Mouse (Mus musculus): ENCODE data around the gene Gpr26. TPM values are rescaled to one million over a fixed set of nuclear protein-coding genes. Genes with fewer than 3 reads are reported as not detected.

The Gpr26 gene
- polyA plus RNA-seq, 1 experiment = not detected

- Histone ChIP-seq H3K4me3 (ENCODE audit: insufficient read depth, low read length) (no peak overlapping the region), H3K27ac (ENCODE audit: insufficient read depth, low read length) (no peak overlapping the region), H3K4me1 (ENCODE audit: control insufficient read depth, insufficient read depth, low read length) (no peaks in the 10 kb centered on the region)
- TF ChIP-seq CTCF (IDR thresholded peaks at IDR 0.05; ENCODE audit: borderline replicate concordance, insufficient read depth, low read length) (no peak), POLR2A (IDR thresholded peaks at IDR 0.05; ENCODE audit: low read depth, low read length) (no peak)
These were observed 4.0 kb downstream of the Gpr26 start for GRCm38 (mm10) chr7:131970255-131970654.

GRCm38 (mm10) chr7:131975867-131976266 lies 9.6 kb downstream of the Gpr26 start:
- no peak for TF ChIP-seq POLR2A (IDR thresholded peaks at IDR 0.05; ENCODE audit: low read depth, low read length)
- TF ChIP-seq CTCF (IDR thresholded peaks at IDR 0.05; ENCODE audit: borderline replicate concordance, insufficient read depth, low read length) = no peak
- H3K27ac ChIP-seq (ENCODE audit: insufficient read depth, low read length) = no peak overlapping the region
- H3K4me3 ChIP-seq (ENCODE audit: insufficient read depth, low read length) = no peak overlapping the region
- H3K4me1 ChIP-seq (ENCODE audit: control insufficient read depth, insufficient read depth, low read length) = no peaks in the 10 kb centered on the region

GRCm38 (mm10) chr7:131978609-131979008 lies 12.3 kb downstream of the Gpr26 start:
- TF ChIP-seq CTCF (IDR thresholded peaks at IDR 0.05; ENCODE audit: borderline replicate concordance, insufficient read depth, low read length) (no peak), POLR2A (IDR thresholded peaks at IDR 0.05; ENCODE audit: low read depth, low read length) (no peak)

GRCm38 (mm10) chr7:131989056-131989455 lies 22.8 kb downstream of the Gpr26 start:
- Histone ChIP-seq H3K4me3 (ENCODE audit: insufficient read depth, low read length) (no peak overlapping the region), H3K27ac (ENCODE audit: insufficient read depth, low read length) (no peak overlapping the region), H3K4me1 (ENCODE audit: control insufficient read depth, insufficient read depth, low read length) (no peaks in the 10 kb centered on the region)
- TF ChIP-seq CTCF (IDR thresholded peaks at IDR 0.05; ENCODE audit: borderline replicate concordance, insufficient read depth, low read length) (no peak), POLR2A (IDR thresholded peaks at IDR 0.05; ENCODE audit: low read depth, low read length) (no peak)

More at GRCm38 (mm10) chr7:131978609-131979008, 12.3 kb downstream of the Gpr26 start:
- Histone ChIP-seq H3K4me1 (ENCODE audit: control insufficient read depth, insufficient read depth, low read length) (no peaks in the 10 kb centered on the region), H3K4me3 (ENCODE audit: insufficient read depth, low read length) (no peak overlapping the region), H3K27ac (ENCODE audit: insufficient read depth, low read length) (no peak overlapping the region)

GRCm38 (mm10) chr7:131992226-131992625 lies 26.0 kb downstream of the Gpr26 start:
- no peak for TF ChIP-seq CTCF (IDR thresholded peaks at IDR 0.05; ENCODE audit: borderline replicate concordance, insufficient read depth, low read length)
- no peak for TF ChIP-seq POLR2A (IDR thresholded peaks at IDR 0.05; ENCODE audit: low read depth, low read length)
- Histone ChIP-seq H3K27ac (ENCODE audit: insufficient read depth, low read length) (no peak overlapping the region), H3K4me3 (ENCODE audit: insufficient read depth, low read length) (no peak overlapping the region), H3K4me1 (ENCODE audit: control insufficient read depth, insufficient read depth, low read length) (no peaks in the 10 kb centered on the region)

- Histone ChIP-seq H3K4me1 (ENCODE audit: control insufficient read depth, insufficient read depth, low read length) (no peaks in the 10 kb centered on the region), H3K27ac (ENCODE audit: insufficient read depth, low read length) (no peak overlapping the region), H3K4me3 (ENCODE audit: insufficient read depth, low read length) (no peak overlapping the region)
- TF ChIP-seq POLR2A (IDR thresholded peaks at IDR 0.05; ENCODE audit: low read depth, low read length) (no peak), CTCF (IDR thresholded peaks at IDR 0.05; ENCODE audit: borderline replicate concordance, insufficient read depth, low read length) (no peak)
These were observed 26.6 kb downstream of the Gpr26 start for GRCm38 (mm10) chr7:131992873-131993272.

GRCm38 (mm10) chr7:132005996-132006696 lies 39.9 kb downstream of the Gpr26 start:
- H3K4me1 ChIP-seq (ENCODE audit: control insufficient read depth, insufficient read depth, low read length) = no peaks in the 10 kb centered on the region
- no peak for TF ChIP-seq CTCF (IDR thresholded peaks at IDR 0.05; ENCODE audit: borderline replicate concordance, insufficient read depth, low read length)
- TF ChIP-seq POLR2A (IDR thresholded peaks at IDR 0.05; ENCODE audit: low read depth, low read length) = no peak
- H3K27ac ChIP-seq (ENCODE audit: insufficient read depth, low read length) = no peak overlapping the region
- H3K4me3 ChIP-seq (ENCODE audit: insufficient read depth, low read length) = no peak overlapping the region

- TF ChIP-seq POLR2A (IDR thresholded peaks at IDR 0.05; ENCODE audit: low read depth, low read length) (no peak), CTCF (IDR thresholded peaks at IDR 0.05; ENCODE audit: borderline replicate concordance, insufficient read depth, low read length) (no peak)
- no peaks in the 10 kb centered on the region for H3K4me1 ChIP-seq (ENCODE audit: control insufficient read depth, insufficient read depth, low read length)
- no peak overlapping the region for H3K27ac ChIP-seq (ENCODE audit: insufficient read depth, low read length)
- no peak overlapping the region for H3K4me3 ChIP-seq (ENCODE audit: insufficient read depth, low read length)
These were observed 42.7 kb downstream of the Gpr26 start for GRCm38 (mm10) chr7:132009002-132009401.

- no peaks in the 10 kb centered on the region for H3K4me1 ChIP-seq (ENCODE audit: control insufficient read depth, insufficient read depth, low read length)
- H3K27ac ChIP-seq (ENCODE audit: insufficient read depth, low read length) = no peak overlapping the region
- TF ChIP-seq POLR2A (IDR thresholded peaks at IDR 0.05; ENCODE audit: low read depth, low read length) = no peak
- no peak for TF ChIP-seq CTCF (IDR thresholded peaks at IDR 0.05; ENCODE audit: borderline replicate concordance, insufficient read depth, low read length)
- no peak overlapping the region for H3K4me3 ChIP-seq (ENCODE audit: insufficient read depth, low read length)
These were observed 46.9 kb downstream of the Gpr26 start for GRCm38 (mm10) chr7:132012969-132013679.

GRCm38 (mm10) chr7:132013970-132014369 lies 47.7 kb downstream of the Gpr26 start:
- Histone ChIP-seq H3K27ac (ENCODE audit: insufficient read depth, low read length) (no peak overlapping the region), H3K4me3 (ENCODE audit: insufficient read depth, low read length) (no peak overlapping the region), H3K4me1 (ENCODE audit: control insufficient read depth, insufficient read depth, low read length) (no peaks in the 10 kb centered on the region)
- TF ChIP-seq CTCF (IDR thresholded peaks at IDR 0.05; ENCODE audit: borderline replicate concordance, insufficient read depth, low read length) (no peak), POLR2A (IDR thresholded peaks at IDR 0.05; ENCODE audit: low read depth, low read length) (no peak)
